Mouse (Mus musculus) megakaryocyte, adult 5-6 weeks (primary cell): ENCODE measurements at regions not wholly inside any gene's neighbourhood (a gene's known extent, or its start where the extent isn't known, plus 50 kb on each side); places are given as distances from the start of the nearest gene placed in this dataset.
"Not testable (repeated sequence)": the region's sequence is repeated elsewhere in the genome, so short reads cannot be mapped to it uniquely, and the experiment has no call there.

ENCODE experiments used
- ATAC-seq: 2 replicates; pipeline ENCODE4 v1.8.0; 2016; ENCODE audit warnings: mild to moderate bottlenecking, inconsistent platforms; ENCODE audit not compliant: poor library complexity, severe bottlenecking

- ATAC-seq = no peak
These were observed 180.6 kb upstream of the Tab2 start for GRCm38 (mm10) chr10:8136662-8137061.

GRCm38 (mm10) chr10:8135272-8135671 lies 179.2 kb upstream of the Tab2 start:
- 0 out of 2 replicates have a peak, but pooled peaks have one; percentile 27 for ATAC-seq

- no peak for ATAC-seq
These were observed 178.4 kb upstream of the Tab2 start for GRCm38 (mm10) chr10:8134398-8134797.

- no peak for ATAC-seq
These were observed 177.5 kb upstream of the Tab2 start for GRCm38 (mm10) chr10:8133451-8133952.

GRCm38 (mm10) chr10:8132795-8133194 lies 176.8 kb upstream of the Tab2 start:
- ATAC-seq = no peak

GRCm38 (mm10) chr10:8130472-8131241 lies 174.6 kb upstream of the Tab2 start:
- ATAC-seq = peak; percentile 25; the same call in 1 of the 2 replicates

- ATAC-seq = peak; percentile 52
These were observed 174.0 kb upstream of the Tab2 start for GRCm38 (mm10) chr10:8130057-8130456.

GRCm38 (mm10) chr10:8124124-8124523 lies 168.1 kb upstream of the Tab2 start:
- ATAC-seq = peak; percentile 86

GRCm38 (mm10) chr10:8121895-8122294 lies 165.9 kb upstream of the Tab2 start:
- ATAC-seq = peak; percentile 77

GRCm38 (mm10) chr10:8116821-8117220 lies 160.8 kb upstream of the Tab2 start:
- ATAC-seq = no peak

GRCm38 (mm10) chr10:8114932-8115331 lies 158.9 kb upstream of the Tab2 start:
- not testable (repeated sequence) for ATAC-seq

- no peak; the same call in 1 of the 2 replicates for ATAC-seq
These were observed 158.5 kb upstream of the Tab2 start for GRCm38 (mm10) chr10:8114530-8114929.

GRCm38 (mm10) chr10:8100489-8100888 lies 144.5 kb upstream of the Tab2 start:
- no peak for ATAC-seq

- ATAC-seq = no peak
These were observed 139.9 kb upstream of the Tab2 start for GRCm38 (mm10) chr10:8095924-8096323.

GRCm38 (mm10) chr10:8095206-8095605 lies 139.2 kb upstream of the Tab2 start:
- no peak for ATAC-seq

GRCm38 (mm10) chr10:8091871-8092552 lies 136.0 kb upstream of the Tab2 start:
- ATAC-seq = no peak

- no peak for ATAC-seq
These were observed 133.3 kb upstream of the Tab2 start for GRCm38 (mm10) chr10:8089296-8089695.

GRCm38 (mm10) chr10:8088737-8089136 lies 132.7 kb upstream of the Tab2 start:
- no peak for ATAC-seq

GRCm38 (mm10) chr10:8088321-8088720 lies 132.3 kb upstream of the Tab2 start:
- no peak for ATAC-seq

- no peak for ATAC-seq
These were observed 131.1 kb upstream of the Tab2 start for GRCm38 (mm10) chr10:8087106-8087505.

GRCm38 (mm10) chr10:8086442-8086841 lies 130.4 kb upstream of the Tab2 start:
- ATAC-seq = no peak
